Mouse (Mus musculus) intestine, postnatal 0 days (tissue): ENCODE data around the gene Sel1l3. TPM values are rescaled to one million over a fixed set of nuclear protein-coding genes. Genes with fewer than 3 reads are reported as not detected.
A peak's percentile ranks its signal among the peaks of the same experiment; 100 is the strongest.

ENCODE experiments used
- ATAC-seq: fragments of 200-750 bp; cut with Nextera tagmentation; 2 replicates; pipeline ENCODE4 v1.8.0; 2017; ENCODE audit warnings: mild to moderate bottlenecking, moderate TSS enrichment, moderate library complexity
- H3K27ac ChIP-seq: fragments of 300-500 bp; sonication (generic); 2 replicates; pipeline ENCODE4 v1.5.1; 2014; ENCODE audit warnings: mild to moderate bottlenecking, low read depth, low read length, moderate library complexity
- H3K27me3 ChIP-seq: fragments of 300-500 bp; sonication (generic); replicated peaks from 2 replicates; pipeline ENCODE4 v1.6.1; 2014; ENCODE audit warnings: low read length, mixed read lengths; ENCODE audit not compliant: control insufficient read depth, insufficient read depth
- H3K36me3 ChIP-seq: fragments of 300-500 bp; sonication (generic); 2 replicates; pipeline ENCODE4 v1.6.1; 2014; ENCODE audit warnings: mild to moderate bottlenecking, moderate library complexity; ENCODE audit not compliant: control insufficient read depth, insufficient read depth
- H3K4me1 ChIP-seq: fragments of 300-500 bp; sonication (generic); replicated peaks from 2 replicates; pipeline ENCODE4 v1.6.1; 2014; ENCODE audit warnings: antibody characterized with exemption, low read length, mixed read lengths; ENCODE audit not compliant: control insufficient read depth, insufficient read depth
- H3K4me2 ChIP-seq: fragments of 300-500 bp; sonication (generic); replicated peaks from 2 replicates; pipeline ENCODE4 v1.6.1; 2014; ENCODE audit warnings: low read depth, mild to moderate bottlenecking, moderate library complexity
- H3K4me3 ChIP-seq: fragments of 300-500 bp; sonication (generic); 2 replicates; pipeline ENCODE4 v1.5.1; 2014; ENCODE audit warnings: low read depth, low read length
- H3K9ac ChIP-seq: fragments of 300-500 bp; sonication (generic); 2 replicates; pipeline ENCODE4 v1.6.1; 2014; ENCODE audit warnings: mild to moderate bottlenecking, low read depth, low read length
- H3K9me3 ChIP-seq: fragments of 300-500 bp; sonication (generic); 2 replicates; pipeline ENCODE4 v1.6.1; 2016; ENCODE audit warnings: mixed run types; ENCODE audit not compliant: control insufficient read depth
- CTCF ChIP-seq: sonication (generic); IDR thresholded peaks from 2 replicates; pipeline ENCODE4 v1.5.1; 2016; ENCODE audit warnings: low read depth, mild to moderate bottlenecking, control low read depth, antibody characterized with exemption, moderate library complexity
- WGBS: fragments of 180-500 bp; shearing (Covaris S2); extraction: QIAGEN DNeasy Blood & Tissue Kit; methylation state at CpG from one replicate; pipeline ENCODE4 v1.1.7; 2014; 5-methylcytosine and 5-hydroxymethylcytosine counted together
- polyA plus RNA-seq: library from polyadenylated mRNA; unstranded; fragments of >200 nt; fragmentation: Nextera tagmentation; extraction: Ambion mirVana; gene quantifications from 2 replicates; pipeline ENCODE4 v1.2.1, GENCODE M21; 2015

Gene Sel1l3
- polyA plus RNA-seq, 1 experiment from 2014 or later = 16.2 TPM

DNA sequence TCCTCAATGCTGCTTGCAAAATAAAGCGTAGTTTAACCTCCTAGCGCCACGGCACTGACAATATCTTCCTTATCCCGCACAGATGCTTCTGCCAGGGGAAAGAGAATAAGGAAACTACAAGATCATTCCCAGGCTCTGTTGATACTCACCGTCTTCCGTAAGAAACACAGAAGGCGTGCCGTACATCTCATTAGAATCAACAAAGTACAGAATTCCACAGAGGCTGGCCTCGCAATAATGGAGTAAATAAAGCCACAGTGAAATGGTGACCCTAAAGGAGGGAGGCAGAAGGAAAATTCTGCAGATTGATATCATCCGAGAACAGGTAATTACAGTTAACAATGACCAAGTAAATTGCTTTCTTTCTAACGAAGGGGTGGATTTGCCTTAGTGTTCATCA, 27.9 kb downstream of the Sel1l3 start:
- no peaks in the 10 kb centered on the region for H3K27me3 ChIP-seq
- no peak for ATAC-seq
- TF ChIP-seq CTCF = no peak
- no peak overlapping the region for H3K9ac ChIP-seq
- no peak overlapping the region for H3K4me3 ChIP-seq
- H3K4me2 ChIP-seq = no peak overlapping the region
- no peaks in the 10 kb centered on the region for H3K36me3 ChIP-seq
- 69% methylated on average over 11 of the region's 11 CpGs for WGBS
- H3K4me1 ChIP-seq = peaks cover 4% of the 10 kb centered on the region; the same call in 1 of the 2 replicates
- H3K27ac ChIP-seq = no peak overlapping the region
- no peaks in the 10 kb centered on the region for H3K9me3 ChIP-seq

DNA sequence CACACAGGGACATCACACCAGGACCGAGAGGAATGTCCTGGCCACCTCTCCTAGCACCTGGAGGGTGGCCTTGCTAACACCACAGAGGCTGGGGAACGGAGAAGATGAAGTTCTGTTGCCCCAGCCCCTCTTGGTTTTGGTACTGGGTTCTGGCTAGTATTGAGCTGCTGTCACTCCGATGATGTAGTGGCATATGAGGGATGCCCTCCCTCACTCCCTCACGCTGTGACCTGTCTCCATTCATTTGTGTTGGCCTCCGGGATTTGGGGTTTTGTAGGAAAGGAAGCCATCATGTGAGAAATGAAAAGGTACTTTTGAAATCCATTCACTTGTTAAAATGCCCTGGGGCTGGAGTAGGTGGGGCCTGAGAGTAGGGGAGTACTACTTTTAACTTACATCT, 33.8 kb downstream of the Sel1l3 start:
- H3K9me3 ChIP-seq = no peaks in the 10 kb centered on the region
- peaks cover 4% of the 10 kb centered on the region; the same call in 1 of the 2 replicates for H3K36me3 ChIP-seq
- no peak overlapping the region for H3K9ac ChIP-seq
- H3K27ac ChIP-seq = no peak overlapping the region
- H3K27me3 ChIP-seq = no peaks in the 10 kb centered on the region
- no peak for TF ChIP-seq CTCF
- no peak for ATAC-seq
- no peak overlapping the region for H3K4me3 ChIP-seq
- no peaks in the 10 kb centered on the region for H3K4me1 ChIP-seq
- no peak overlapping the region for H3K4me2 ChIP-seq
- WGBS = 92% methylated on average over 5 of the region's 5 CpGs

DNA sequence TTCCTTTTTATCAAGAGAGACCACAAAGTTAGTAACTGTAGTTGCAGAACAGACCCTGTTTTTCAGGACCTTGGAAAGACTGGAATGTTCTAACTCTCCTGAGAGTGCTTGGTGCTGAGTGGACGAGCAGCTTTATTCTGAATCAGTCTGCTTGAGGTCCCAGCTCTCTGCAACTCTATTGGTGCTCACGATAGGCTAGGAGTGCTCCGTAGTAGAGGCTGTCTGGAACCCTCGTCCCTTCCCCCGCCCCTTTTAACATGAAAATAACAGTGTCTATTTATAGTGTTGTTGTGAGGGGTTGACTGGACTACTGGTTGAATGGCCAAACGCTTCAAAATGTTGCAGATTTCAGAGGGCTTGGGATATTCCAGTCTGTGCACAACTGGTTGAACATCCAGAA, 37.0 kb downstream of the Sel1l3 start:
- Histone ChIP-seq H3K27me3 (no peaks in the 10 kb centered on the region), H3K4me2 (no peak overlapping the region), H3K9me3 (no peaks in the 10 kb centered on the region), H3K27ac (no peak overlapping the region), H3K9ac (no peak overlapping the region), H3K4me1 (no peaks in the 10 kb centered on the region), H3K36me3 (peaks cover 4% of the 10 kb centered on the region; the same call in 1 of the 2 replicates), H3K4me3 (no peak overlapping the region)
- ATAC-seq = no peak
- no peak for TF ChIP-seq CTCF
- 71% methylated on average over 6 of the region's 6 CpGs for WGBS

DNA sequence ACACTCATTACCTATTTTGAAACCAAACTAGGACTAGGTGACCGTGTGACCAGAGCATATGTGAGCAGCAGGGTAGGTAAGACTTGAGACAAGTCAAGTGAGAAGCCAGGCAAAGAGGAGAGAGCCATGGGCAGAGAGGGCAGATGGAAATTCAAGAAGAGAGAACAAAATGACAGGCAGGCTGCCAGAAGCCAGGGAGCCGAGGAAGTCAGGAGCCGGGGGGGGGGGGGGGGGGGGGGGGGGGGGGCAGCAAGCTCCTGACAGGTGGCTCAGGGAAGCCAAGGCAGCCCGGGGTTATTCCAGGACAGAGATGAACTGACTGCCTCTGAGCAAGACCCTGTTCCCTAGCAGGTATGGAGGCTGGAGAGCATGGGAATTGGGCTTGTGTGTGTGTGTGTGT, 37.7 kb downstream of the Sel1l3 start:
- H3K4me3 ChIP-seq = no peak overlapping the region
- H3K9me3 ChIP-seq = no peaks in the 10 kb centered on the region
- peaks cover 8% of the 10 kb centered on the region; the same call in 1 of the 2 replicates for H3K36me3 ChIP-seq
- H3K9ac ChIP-seq = no peak overlapping the region
- H3K27me3 ChIP-seq = no peaks in the 10 kb centered on the region
- 86% methylated on average over 2 of the region's 4 CpGs for WGBS
- no peaks in the 10 kb centered on the region for H3K4me1 ChIP-seq
- ATAC-seq = no peak
- H3K27ac ChIP-seq = no peak overlapping the region
- no peak overlapping the region for H3K4me2 ChIP-seq
- no peak for TF ChIP-seq CTCF

DNA sequence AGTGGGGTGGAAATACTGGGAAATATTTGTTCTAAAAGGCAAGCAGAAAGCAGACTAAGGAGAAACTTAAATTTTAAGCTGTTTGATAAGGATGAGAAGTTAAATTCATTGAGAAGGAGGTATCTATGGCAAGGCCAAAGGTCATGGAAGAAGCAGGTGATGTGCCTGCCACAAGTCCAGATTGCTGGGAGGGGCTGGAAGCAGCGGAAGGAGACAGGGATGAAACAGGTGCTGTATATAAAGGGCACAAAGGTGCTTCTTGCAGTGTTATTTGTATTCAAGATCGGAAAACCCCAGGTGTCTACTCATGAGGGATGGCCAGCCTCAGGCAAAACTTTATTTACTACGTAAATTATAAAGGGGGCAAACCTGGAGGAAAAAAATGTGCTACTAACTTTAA, 38.5 kb downstream of the Sel1l3 start:
- no peak overlapping the region for H3K4me2 ChIP-seq
- WGBS = 59% methylated on average over 3 of the region's 3 CpGs
- H3K27ac ChIP-seq = no peak overlapping the region
- no peak overlapping the region for H3K4me3 ChIP-seq
- H3K4me1 ChIP-seq = no peaks in the 10 kb centered on the region
- peaks cover 8% of the 10 kb centered on the region; the same call in 1 of the 2 replicates for H3K36me3 ChIP-seq
- H3K27me3 ChIP-seq = no peaks in the 10 kb centered on the region
- no peak for TF ChIP-seq CTCF
- no peak for ATAC-seq
- H3K9ac ChIP-seq = no peak overlapping the region
- no peaks in the 10 kb centered on the region for H3K9me3 ChIP-seq

DNA sequence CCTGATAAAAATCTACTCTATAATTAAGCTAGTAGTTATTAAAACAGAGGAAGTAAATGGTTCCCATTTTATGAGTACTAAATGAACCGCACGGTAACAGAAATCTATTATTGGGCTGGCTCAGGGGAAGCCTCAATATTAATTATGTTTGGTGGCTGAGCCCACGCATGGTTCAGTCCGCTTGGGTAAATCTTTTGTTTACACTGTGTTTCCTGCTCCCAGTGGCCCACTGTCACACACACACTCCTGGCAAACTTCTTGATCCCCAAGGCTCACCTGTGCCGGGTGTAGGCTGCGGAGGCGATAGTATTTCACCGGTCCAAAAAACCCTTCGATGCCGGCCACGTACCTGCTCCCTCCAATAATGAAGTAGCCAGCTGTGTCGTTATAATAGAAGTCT, 39.3 kb downstream of the Sel1l3 start:
- no peaks in the 10 kb centered on the region for H3K4me1 ChIP-seq
- no peak overlapping the region for H3K9ac ChIP-seq
- no peak overlapping the region for H3K4me2 ChIP-seq
- H3K27ac ChIP-seq = no peak overlapping the region
- H3K4me3 ChIP-seq = no peak overlapping the region
- TF ChIP-seq CTCF = no peak
- H3K9me3 ChIP-seq = no peaks in the 10 kb centered on the region
- WGBS = 82% methylated on average over 12 of the region's 12 CpGs
- no peaks in the 10 kb centered on the region for H3K27me3 ChIP-seq
- H3K36me3 ChIP-seq = peaks cover 8% of the 10 kb centered on the region; the same call in 1 of the 2 replicates
- ATAC-seq = no peak

DNA sequence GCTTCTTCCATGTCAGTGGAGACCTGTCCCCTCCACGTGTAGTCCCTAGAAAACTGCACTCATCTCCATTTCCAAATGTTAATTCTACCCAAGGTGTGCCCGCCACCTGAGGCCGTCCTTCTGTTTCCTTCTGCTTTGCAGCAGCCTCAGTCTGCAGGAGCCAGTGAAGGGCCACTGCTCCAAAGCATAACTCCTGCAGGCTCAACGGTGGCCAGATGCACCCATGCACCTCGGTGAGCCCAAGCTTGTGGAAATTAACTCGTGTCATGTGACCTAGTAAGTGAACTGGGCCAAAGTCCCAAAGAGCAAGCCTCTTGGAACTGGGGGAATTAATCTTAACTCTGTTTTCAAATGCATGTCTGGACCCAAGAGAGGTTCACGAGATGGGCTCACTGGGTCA, 40.8 kb downstream of the Sel1l3 start:
- no peak overlapping the region for H3K9ac ChIP-seq
- no peak overlapping the region for H3K4me2 ChIP-seq
- TF ChIP-seq CTCF = no peak
- WGBS = 55% methylated on average over 7 of the region's 7 CpGs
- H3K9me3 ChIP-seq = no peaks in the 10 kb centered on the region
- H3K36me3 ChIP-seq = peaks cover 8% of the 10 kb centered on the region; the same call in 1 of the 2 replicates
- no peak overlapping the region for H3K27ac ChIP-seq
- H3K27me3 ChIP-seq = no peaks in the 10 kb centered on the region
- ATAC-seq = peak; percentile 65; the same call in 1 of the 2 replicates
- no peak overlapping the region for H3K4me3 ChIP-seq
- no peaks in the 10 kb centered on the region for H3K4me1 ChIP-seq
